Mouse (Mus musculus) limb, embryonic 14.5 days (tissue): ENCODE data around the gene Agap1. TPM values are rescaled to one million over a fixed set of nuclear protein-coding genes. Genes with fewer than 3 reads are reported as not detected.
A peak's percentile ranks its signal among the peaks of the same experiment; 100 is the strongest.

ENCODE experiments used
- ATAC-seq: fragments of 200-750 bp; cut with Nextera tagmentation; 2 replicates; pipeline ENCODE4 v1.8.0; 2017; ENCODE audit warnings: low read depth, moderate number of reproducible peaks, moderate TSS enrichment; ENCODE audit not compliant: low FRiP score
- DNase-seq: peaks from one replicate; pipeline ENCODE4 v3.0.0-alpha.2; 2015; ENCODE audit warnings: low spot score
- H3K27ac ChIP-seq: fragments of 300-500 bp; sonication (generic); replicated peaks from 2 replicates; pipeline ENCODE4 v1.5.1; 2014; ENCODE audit warnings: low read depth, mild to moderate bottlenecking, low read length, moderate library complexity, mixed read lengths
- H3K27me3 ChIP-seq: fragments of 300-500 bp; sonication (generic); 2 replicates; pipeline ENCODE4 v1.6.1; 2014; ENCODE audit warnings: low read length, mixed read lengths; ENCODE audit not compliant: control insufficient read depth, insufficient read depth
- H3K36me3 ChIP-seq: fragments of 300-500 bp; sonication (generic); 2 replicates; pipeline ENCODE4 v1.6.1; 2014; ENCODE audit warnings: mild to moderate bottlenecking, low read length, moderate library complexity, mixed read lengths; ENCODE audit not compliant: control insufficient read depth, insufficient read depth
- H3K4me1 ChIP-seq: fragments of 300-500 bp; sonication (generic); 2 replicates; pipeline ENCODE4 v1.6.1; 2014; ENCODE audit warnings: antibody characterized with exemption, low read length, mixed read lengths; ENCODE audit not compliant: control insufficient read depth, insufficient read depth
- H3K4me2 ChIP-seq: fragments of 300-500 bp; sonication (generic); replicated peaks from 2 replicates; pipeline ENCODE4 v1.6.1; 2014; ENCODE audit warnings: low read depth, mild to moderate bottlenecking, low read length, moderate library complexity; ENCODE audit not compliant: severe bottlenecking
- H3K4me3 ChIP-seq: fragments of 300-500 bp; sonication (generic); replicated peaks from 2 replicates; pipeline ENCODE4 v1.5.1; 2014; ENCODE audit warnings: low read length
- H3K9ac ChIP-seq: fragments of 300-500 bp; sonication (generic); 2 replicates; pipeline ENCODE4 v1.6.1; 2014; ENCODE audit warnings: mild to moderate bottlenecking, low read depth, low read length, moderate library complexity; ENCODE audit not compliant: severe bottlenecking
- H3K9me3 ChIP-seq: fragments of 300-500 bp; sonication (generic); 2 replicates; pipeline ENCODE4 v1.6.1; 2016; ENCODE audit warnings: low read length; ENCODE audit not compliant: control insufficient read depth
- POLR2A ChIP-seq: fragments of 200-500 bp; IDR thresholded peaks from 2 replicates; pipeline ENCODE4 v1.8.0; 2012; ENCODE audit warnings: inconsistent platforms, mild to moderate bottlenecking, moderate library complexity, borderline replicate concordance; ENCODE audit not compliant: insufficient read depth, insufficient read length; ENCODE audit errors: extremely low read depth
- WGBS: fragments of 180-500 bp; shearing (Covaris S2); extraction: QIAGEN DNeasy Blood & Tissue Kit; methylation state at CpG from one replicate; pipeline ENCODE4 v1.1.7; 2014; 5-methylcytosine and 5-hydroxymethylcytosine counted together
- polyA plus RNA-seq, 2 experiments: library from polyadenylated mRNA; depleted of rRNA in 1 of 2; stranded (reverse) in 1 of 2; unstranded in 1 of 2; fragments of >200 nt; fragmentation: Nextera tagmentation in 1 of 2; extraction: Ambion mirVana in 1 of 2; gene quantifications; 2 replicates each; pipeline versions ENCODE4 v1.2.1 to v1.2.3; 2012 to 2014

Gene Agap1
- polyA plus RNA-seq, 2 experiments, result 16.2 to 19.5 TPM

- H3K4me2 ChIP-seq, result no peak overlapping the region
- ATAC-seq, result no peak
- DNase-seq, result no peak
- peaks cover 16% of the 10 kb centered on the region for H3K4me1 ChIP-seq
- WGBS, result 73% methylated on average over 7 of the region's 7 CpGs
- H3K9ac ChIP-seq, result no peak overlapping the region
- H3K36me3 ChIP-seq, result no peaks in the 10 kb centered on the region
- TF ChIP-seq POLR2A, result no peak
- no peaks in the 10 kb centered on the region for H3K9me3 ChIP-seq
- H3K27ac ChIP-seq, result no peak overlapping the region
- H3K4me3 ChIP-seq, result no peak overlapping the region
- H3K27me3 ChIP-seq, result no peaks in the 10 kb centered on the region
Measured at GRCm38 (mm10) chr1:89574941-89575890, 120.6 kb downstream of the Agap1 start.

GRCm38 (mm10) chr1:89576174-89576890 is 121.7 kb downstream of the Agap1 start:
- no peak for DNase-seq
- Histone ChIP-seq H3K4me1 (peaks cover 17% of the 10 kb centered on the region), H3K4me2 (0 out of 2 replicates have a peak overlapping the region, but pooled peaks have one; percentile 40), H3K27ac (peak overlapping the region; percentile 70; the same call in 1 of the 2 replicates), H3K4me3 (no peak overlapping the region), H3K36me3 (no peaks in the 10 kb centered on the region), H3K27me3 (peaks cover 1% of the 10 kb centered on the region; the same call in 1 of the 2 replicates), H3K9ac (no peak overlapping the region), H3K9me3 (no peaks in the 10 kb centered on the region)
- ATAC-seq, result peak; percentile 1; the same call in 1 of the 2 replicates
- TF ChIP-seq POLR2A, result no peak
- WGBS, result 68% methylated on average over 7 of the region's 7 CpGs

GRCm38 (mm10) chr1:89576985-89577384 is 122.4 kb downstream of the Agap1 start:
- H3K27ac ChIP-seq, result peak overlapping the region; percentile 70
- peaks cover 8% of the 10 kb centered on the region for H3K27me3 ChIP-seq
- H3K9me3 ChIP-seq, result no peaks in the 10 kb centered on the region
- DNase-seq (peak; percentile 82), ATAC-seq (peak; percentile 46; the same call in 1 of the 2 replicates)
- no peak for TF ChIP-seq POLR2A
- H3K4me2 ChIP-seq, result peak overlapping the region; percentile 40; the same call in 1 of the 2 replicates
- no peaks in the 10 kb centered on the region for H3K36me3 ChIP-seq
- 15% methylated on average over 4 of the region's 4 CpGs for WGBS
- peaks cover 23% of the 10 kb centered on the region for H3K4me1 ChIP-seq
- H3K4me3 ChIP-seq, result peak overlapping the region; percentile 11; the same call in 1 of the 2 replicates
- H3K9ac ChIP-seq, result no peak overlapping the region

DNA sequence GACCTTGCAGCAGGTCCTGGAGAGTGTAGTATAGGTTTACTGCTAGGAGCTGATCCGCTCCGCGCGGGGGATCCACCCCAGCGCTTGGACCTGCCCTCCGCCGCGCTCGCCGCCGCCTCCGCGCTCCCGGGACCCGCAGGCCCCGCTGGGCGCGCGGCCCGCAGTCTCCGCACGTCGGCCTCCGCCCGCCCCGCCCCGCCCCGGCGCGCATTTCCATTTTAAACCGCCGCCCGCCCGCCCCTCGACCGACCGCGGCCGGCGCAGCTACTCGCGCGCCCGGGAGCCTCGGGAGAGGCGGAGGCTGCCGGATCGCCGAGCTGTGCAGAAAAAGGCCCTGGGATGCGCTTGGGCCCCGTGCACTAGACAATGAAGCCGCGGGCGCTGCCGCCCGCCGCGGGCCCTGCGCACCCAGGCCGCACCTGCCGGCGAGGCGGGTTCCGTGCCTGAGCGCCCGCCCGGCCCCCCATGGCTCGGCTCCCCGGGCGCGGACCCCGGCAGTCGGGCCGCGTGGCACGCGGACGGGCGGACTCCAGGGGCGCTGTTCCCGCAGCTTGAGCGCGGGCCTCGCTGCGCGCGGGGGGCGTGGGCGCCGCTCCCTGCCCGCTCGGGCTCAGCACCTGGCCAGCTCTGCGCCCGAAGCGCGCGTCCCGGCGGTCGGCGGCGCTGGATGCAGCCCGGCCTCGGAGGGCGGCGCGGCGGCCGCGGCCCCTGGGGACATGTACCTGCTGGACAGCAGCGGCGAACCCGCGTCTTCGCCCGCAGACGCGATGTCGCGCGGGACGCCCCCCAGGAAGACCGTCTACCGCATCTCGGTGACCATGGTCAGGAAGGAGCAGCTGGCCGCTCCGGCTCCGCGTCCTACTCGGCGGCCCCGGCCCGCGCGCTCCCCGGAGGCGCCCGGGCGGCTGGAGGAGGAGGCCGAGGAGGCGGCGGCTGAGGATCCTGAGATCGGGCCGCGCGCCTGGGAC is 125.7 kb downstream of the Agap1 start:
- Histone ChIP-seq H3K9ac (peak overlapping the region; percentile 60), H3K27me3 (peaks cover 15% of the 10 kb centered on the region), H3K4me1 (peaks cover 24% of the 10 kb centered on the region), H3K36me3 (no peaks in the 10 kb centered on the region), H3K9me3 (no peaks in the 10 kb centered on the region), H3K27ac (no peak overlapping the region), H3K4me3 (peak overlapping the region; percentile 65), H3K4me2 (peak overlapping the region; percentile 100)
- DNase-seq (peak; percentile 81), ATAC-seq (peak; percentile 85)
- TF ChIP-seq POLR2A, result no peak
- under 1% methylated on average over 83 of the region's 146 CpGs for WGBS
